Mouse (Mus musculus) urinary bladder, postnatal 36 days (tissue): ENCODE data around the gene Nr2f2.

Source experiments
- DNase-seq, 2 experiments: peaks; one replicate each; pipeline ENCODE4 v3.0.0; 2022; ENCODE audit warnings: low spot score in 2 of 2, mixed read lengths in 1 of 2

The Nr2f2 gene

GRCm38 (mm10) chr7:70365941-70366807, at the start of gene Nr2f2:
TSS of gene Nr2f2 (minus strand) at chr7:70366735.
- DNase-seq, result peak in 1 of 2 experiments; percentile 18

- no peak for DNase-seq
These were observed 47.9 kb upstream of the Nr2f2 start for GRCm38 (mm10) chr7:70414461-70414860.

- peak in 1 of 2 experiments; percentile 22 for DNase-seq
These were observed 47.1 kb upstream of the Nr2f2 start for GRCm38 (mm10) chr7:70413646-70414045.

GRCm38 (mm10) chr7:70412900-70413299, 46.4 kb upstream of the Nr2f2 start:
- DNase-seq, result peak; percentile 18 to 29

GRCm38 (mm10) chr7:70410350-70410749, 43.8 kb upstream of the Nr2f2 start:
- DNase-seq, result no peak

GRCm38 (mm10) chr7:70409890-70410289, 43.4 kb upstream of the Nr2f2 start:
- DNase-seq, result no peak

GRCm38 (mm10) chr7:70408814-70409213, 42.3 kb upstream of the Nr2f2 start:
- DNase-seq, result no peak

GRCm38 (mm10) chr7:70407123-70407522, 40.6 kb upstream of the Nr2f2 start:
- no peak for DNase-seq

- DNase-seq, result no peak
These were observed 40.0 kb upstream of the Nr2f2 start for GRCm38 (mm10) chr7:70406527-70406926.

GRCm38 (mm10) chr7:70405466-70405865, 38.9 kb upstream of the Nr2f2 start:
- DNase-seq, result no peak

GRCm38 (mm10) chr7:70382828-70383227, 16.3 kb upstream of the Nr2f2 start:
- DNase-seq, result no peak

GRCm38 (mm10) chr7:70381409-70382244, 15.1 kb upstream of the Nr2f2 start:
- no peak for DNase-seq

GRCm38 (mm10) chr7:70380943-70381342, 14.4 kb upstream of the Nr2f2 start:
- no peak for DNase-seq

- DNase-seq, result no peak
These were observed 13.7 kb upstream of the Nr2f2 start for GRCm38 (mm10) chr7:70380246-70380645.

- no peak for DNase-seq
These were observed 4.2 kb upstream of the Nr2f2 start for GRCm38 (mm10) chr7:70370552-70371262.

- peak in 1 of 2 experiments; percentile 24 for DNase-seq
These were observed 3.4 kb upstream of the Nr2f2 start for GRCm38 (mm10) chr7:70369731-70370551.

- DNase-seq, result no peak
These were observed 2.7 kb upstream of the Nr2f2 start for GRCm38 (mm10) chr7:70369061-70369730.

- DNase-seq, result no peak
These were observed 2.2 kb upstream of the Nr2f2 start for GRCm38 (mm10) chr7:70368751-70369060.

- no peak for DNase-seq
These were observed 1.7 kb upstream of the Nr2f2 start for GRCm38 (mm10) chr7:70368268-70368655.

GRCm38 (mm10) chr7:70367591-70368267, 1.2 kb upstream of the Nr2f2 start:
- DNase-seq, result no peak
